In the genomic region with DNA sequence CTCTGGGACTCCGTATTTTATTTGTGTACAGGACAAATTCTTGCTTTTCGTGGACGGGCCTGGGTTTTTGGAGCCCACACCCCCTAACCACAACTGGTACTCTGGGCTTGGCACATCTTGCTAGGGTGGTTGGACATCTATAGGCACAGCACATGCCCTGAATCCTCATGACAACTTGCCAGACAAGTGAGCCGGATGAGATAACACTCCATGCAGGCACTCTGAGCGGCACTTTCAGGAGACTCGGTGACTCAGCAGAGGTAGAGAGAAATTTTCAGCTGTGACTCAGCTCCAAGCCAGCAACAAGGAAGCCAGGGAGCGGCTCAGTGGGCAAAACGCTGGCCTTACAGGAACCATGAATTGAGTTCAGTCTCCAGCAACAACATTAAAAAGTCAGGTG, we compare ENCODE assay signal across 20 mouse cellular contexts. TPM values are rescaled to one million over a fixed set of nuclear protein-coding genes. Genes with fewer than 3 reads are reported as not detected.
A peak's percentile ranks its signal among the peaks of the same experiment; 100 is the strongest.
DNase-seq lines count a peak whose midpoint lies in the region; ATAC-seq and TF ChIP-seq lines count a peak whose summit lies in the region.
"Had no signal": no experiment of that assay in that cellular context is flagged by ENCODE, and none has a peak within 500 bp of the region (broad histone marks: within the 10 kb centered on the region; RNA-seq: fewer than 3 reads in every experiment).

No protein-coding gene starts in this region.

- H3K27ac ChIP-seq in heart, postnatal 0 days (ENCODE audit: low read depth): no peak overlapping the region
- no peak overlapping the region for H3K27ac ChIP-seq in hindbrain, postnatal 0 days
- H3K27ac ChIP-seq: embryonic facial prominence, embryonic 15.5 days; hindbrain, embryonic 14.5 days had no signal

- TF ChIP-seq CTCF in heart, postnatal 0 days (IDR thresholded peaks at IDR 0.05; ENCODE audit: low read depth): no peak
- no peak for TF ChIP-seq CTCF in hindbrain, postnatal 0 days (IDR thresholded peaks at IDR 0.05; ENCODE audit: low read depth)

- H3K4me1 ChIP-seq in heart, postnatal 0 days (ENCODE audit: control insufficient read depth, insufficient read depth): peaks cover 14% of the 10 kb centered on the region; the same call in 1 of the 2 replicates
- no peaks in the 10 kb centered on the region for H3K4me1 ChIP-seq in hindbrain, postnatal 0 days (ENCODE audit: insufficient read depth, low read length)
- H3K4me1 ChIP-seq: embryonic facial prominence, embryonic 15.5 days had no signal

- H3K36me3 ChIP-seq in heart, postnatal 0 days (replicated peaks; ENCODE audit: control insufficient read depth, insufficient read depth, low read length): no peaks in the 10 kb centered on the region
- H3K36me3 ChIP-seq in hindbrain, postnatal 0 days (ENCODE audit: insufficient read depth, low read length): no peaks in the 10 kb centered on the region
- H3K36me3 ChIP-seq: embryonic facial prominence, embryonic 15.5 days had no signal

- 40% methylated on average over 8 of the region's 8 CpGs for WGBS in heart, postnatal 0 days
- WGBS in hindbrain, postnatal 0 days: 89% methylated on average over 8 of the region's 8 CpGs

- intact Hi-C loops in heart, postnatal 14 days (cut with DNase I): no loop called here

- no peak overlapping the region for H3K4me3 ChIP-seq in heart, postnatal 0 days (ENCODE audit: low read depth, low read length)
- H3K4me3 ChIP-seq in hindbrain, postnatal 0 days (ENCODE audit: low read length): no peak overlapping the region
- H3K4me3 ChIP-seq: embryonic facial prominence, embryonic 15.5 days had no signal

- no peaks in the 10 kb centered on the region for H3K9me3 ChIP-seq in heart, postnatal 0 days (replicated peaks; ENCODE audit: control insufficient read depth, low read length)
- no peaks in the 10 kb centered on the region for H3K9me3 ChIP-seq in hindbrain, postnatal 0 days (ENCODE audit: low read length)
- H3K9me3 ChIP-seq: embryonic facial prominence, embryonic 15.5 days had no signal

- no peak overlapping the region for H3K9ac ChIP-seq in heart, postnatal 0 days (replicated peaks; ENCODE audit: low read depth, low read length)
- H3K9ac ChIP-seq in hindbrain, postnatal 0 days (replicated peaks; ENCODE audit: low read length): no peak overlapping the region
- H3K9ac ChIP-seq: embryonic facial prominence, embryonic 15.5 days; hindbrain, embryonic 14.5 days; lung, embryonic 14.5 days had no signal

- no peaks in the 10 kb centered on the region for H3K27me3 ChIP-seq in heart, postnatal 0 days (ENCODE audit: control insufficient read depth, insufficient read depth, low read length)
- H3K27me3 ChIP-seq in hindbrain, postnatal 0 days (ENCODE audit: insufficient read depth, low read length): no peaks in the 10 kb centered on the region
- H3K27me3 ChIP-seq: CH12.LX had no signal

- TF ChIP-seq EP300 in heart, postnatal 0 days (IDR thresholded peaks at IDR 0.05; ENCODE audit: low read depth): no peak

- H3K4me2 ChIP-seq in heart, postnatal 0 days (ENCODE audit: low read depth, low read length): no peak overlapping the region
- no peak overlapping the region for H3K4me2 ChIP-seq in hindbrain, postnatal 0 days (ENCODE audit: low read depth, low read length)
- H3K4me2 ChIP-seq: embryonic facial prominence, embryonic 15.5 days; hindbrain, embryonic 14.5 days; lung, embryonic 14.5 days; midbrain, embryonic 11.5 days had no signal

- DNase-seq in heart, postnatal 0 days (ENCODE audit: low spot score): peak; percentile 52
- no peak for DNase-seq in heart, postnatal 14 days
- DNase-seq in testis, postnatal 10 days (ENCODE audit: low spot score): peak; percentile 20
- DNase-seq in testis, postnatal 14 days (ENCODE audit: low spot score): no peak
- DNase-seq in hindbrain, postnatal 0 days (ENCODE audit: low spot score): no peak
- no peak for DNase-seq in thymus, postnatal 10 days (ENCODE audit: low spot score in 2 of 2)
- DNase-seq in cerebellum, postnatal 4 days (ENCODE audit: low spot score in 2 of 2): no peak
- DNase-seq: adrenal gland, postnatal 14 days; kidney, adult 2 months; lung, embryonic 14.5 days; thymus, postnatal 25 days had no signal

- ATAC-seq in heart, postnatal 0 days (ENCODE audit: insufficient read depth, low read depth): peak; percentile 33; the same call in 1 of the 2 replicates
- peak; percentile 69 to 74 for ATAC-seq in hematopoietic stem cell, adult 5-6 weeks (replicated peaks in 1 of 2; ENCODE audit: insufficient read depth in 1 of 2, low FRiP score in 2 of 2, low TSS enrichment in 1 of 2, low read depth in 1 of 2, poor library complexity in 2 of 2, severe bottlenecking in 2 of 2)
- ATAC-seq in hindbrain, postnatal 0 days: no peak

RNA-seq across cellular contexts. Expression of a gene that starts 31.6 kb away (rescaled TPM):
- not detected in 2 replicates for total RNA-seq in heart, postnatal 0 days (2014; rRNA removed; ENCODE audit: low replicate concordance)
- polyA plus RNA-seq in heart, postnatal 0 days (2015; fragmentation: Nextera tagmentation; extraction: Ambion mirVana): not detected in 2 replicates
- total RNA-seq in heart, postnatal 14 days (2021): not detected
- not detected in 2 replicates for total RNA-seq in hematopoietic stem cell, adult 5-6 weeks (2017)
- total RNA-seq in hindbrain, postnatal 0 days (2014; rRNA removed): not detected in 2 replicates
- not detected in 2 replicates for polyA plus RNA-seq in hindbrain, postnatal 0 days (2015; fragmentation: Nextera tagmentation; extraction: Ambion mirVana)
- total RNA-seq: adrenal gland, postnatal 14 days; CH12.LX; left cerebral cortex, postnatal 14 days had no signal
- polyA plus RNA-seq: cortical plate, adult 2 months; embryonic facial prominence, embryonic 15.5 days; frontal cortex, adult 2 months; hindbrain, embryonic 14.5 days; large intestine, adult 2 months; lung, embryonic 14.5 days; midbrain, embryonic 11.5 days had no signal

Comparison
In these comparisons a context has a peak if more than half of its experiments do, and no peak if none do; other contexts are left out.
1. DNase-seq: peak in heart, postnatal 0 days (single experiment) and testis, postnatal 10 days (single experiment); none in heart, postnatal 14 days (0 of 2), testis, postnatal 14 days (single experiment), hindbrain, postnatal 0 days (single experiment), thymus, postnatal 10 days (0 of 2) and cerebellum, postnatal 4 days (0 of 2).